Mouse (Mus musculus) ES-Bruce4 (cell line): ENCODE measurements around the gene Pgls. TPM values are rescaled to one million over a fixed set of nuclear protein-coding genes. Genes with fewer than 3 reads are reported as not detected.
A peak's percentile ranks its signal among the peaks of the same experiment; 100 is the strongest.

Source experiments
- H3K27ac ChIP-seq: 2 replicates; pipeline ENCODE4 v1.5.1; 2012; ENCODE audit warnings: low read length, inconsistent platforms; ENCODE audit not compliant: insufficient read depth
- H3K27me3 ChIP-seq: 2 replicates; pipeline ENCODE4 v1.6.1; 2012; ENCODE audit warnings: mild to moderate bottlenecking, low read length, inconsistent platforms; ENCODE audit not compliant: control insufficient read depth, poor library complexity, insufficient read depth, severe bottlenecking
- H3K36me3 ChIP-seq: 2 replicates; pipeline ENCODE4 v1.6.1; 2012; ENCODE audit warnings: inconsistent platforms, mild to moderate bottlenecking, low read length, moderate library complexity; ENCODE audit not compliant: control insufficient read depth, poor library complexity, insufficient read depth, severe bottlenecking
- H3K4me1 ChIP-seq: one replicate; pipeline ENCODE4 v1.8.1; 2011; ENCODE audit warnings: low read length; ENCODE audit not compliant: control insufficient read depth, insufficient read depth
- H3K4me3 ChIP-seq: 2 replicates; pipeline ENCODE4 v1.5.1; 2011; ENCODE audit warnings: low read depth, mild to moderate bottlenecking, low read length
- H3K9ac ChIP-seq: 2 replicates; pipeline ENCODE4 v1.6.1; 2012; ENCODE audit warnings: low read depth, mild to moderate bottlenecking, inconsistent platforms; ENCODE audit not compliant: poor library complexity, severe bottlenecking
- H3K9me3 ChIP-seq: replicated peaks from 2 replicates; pipeline ENCODE4 v1.6.1; 2012; ENCODE audit warnings: mild to moderate bottlenecking, low read length, inconsistent platforms; ENCODE audit not compliant: control insufficient read depth, poor library complexity, insufficient read depth, severe bottlenecking
- CTCF ChIP-seq: IDR thresholded peaks from one replicate; pipeline ENCODE4 v1.8.1; 2011; ENCODE audit warnings: low read depth, low read length
- EP300 ChIP-seq: IDR thresholded peaks from 2 replicates; pipeline ENCODE4 v1.6.1; 2011; ENCODE audit warnings: low read depth, low read length; ENCODE audit not compliant: insufficient read depth
- POLR2A ChIP-seq: IDR thresholded peaks from one replicate; pipeline ENCODE4 v1.8.1; 2011; ENCODE audit warnings: low read length; ENCODE audit not compliant: insufficient read depth
- polyA plus RNA-seq: library from polyadenylated mRNA; stranded (reverse); fragments of >200 nt; gene quantifications from 2 replicates; pipeline ENCODE4 v1.2.4, GENCODE M21; 2011; ENCODE audit warnings: low read depth; ENCODE audit not compliant: missing spikeins, insufficient read depth, insufficient read length

Gene Pgls
- polyA plus RNA-seq, 1 experiment: 57.2 TPM

- no peak overlapping the region for H3K9ac ChIP-seq
- no peak for TF ChIP-seq CTCF
- TF ChIP-seq POLR2A: no peak
- no peak for TF ChIP-seq EP300
- no peaks in the 10 kb centered on the region for H3K27me3 ChIP-seq
- H3K36me3 ChIP-seq: no peaks in the 10 kb centered on the region
- H3K4me3 ChIP-seq: no peak overlapping the region
- H3K27ac ChIP-seq: no peak overlapping the region
- no peaks in the 10 kb centered on the region for H3K9me3 ChIP-seq
- H3K4me1 ChIP-seq: no peaks in the 10 kb centered on the region
These were observed 6.9 kb downstream of the Pgls start for GRCm38 (mm10) chr8:71598841-71599240.

- Histone ChIP-seq H3K27me3 (no peaks in the 10 kb centered on the region), H3K36me3 (no peaks in the 10 kb centered on the region), H3K9ac (peak overlapping the region; percentile 55), H3K9me3 (no peaks in the 10 kb centered on the region), H3K27ac (no peak overlapping the region), H3K4me3 (peak overlapping the region; percentile 58), H3K4me1 (peaks cover 5% of the 10 kb centered on the region)
- TF ChIP-seq EP300 (no peak), POLR2A (no peak), CTCF (no peak)
These were observed 10.1 kb downstream of the Pgls start for GRCm38 (mm10) chr8:71601939-71602665.

GRCm38 (mm10) chr8:71602666-71603334, 10.8 kb downstream of the Pgls start:
- Histone ChIP-seq H3K36me3 (no peaks in the 10 kb centered on the region), H3K9me3 (no peaks in the 10 kb centered on the region), H3K4me1 (peaks cover 5% of the 10 kb centered on the region), H3K9ac (peak overlapping the region; percentile 55), H3K27ac (peak overlapping the region; percentile 2; the same call in 1 of the 2 replicates), H3K4me3 (peak overlapping the region; percentile 58), H3K27me3 (no peaks in the 10 kb centered on the region)
- peak; percentile 32 for TF ChIP-seq POLR2A
- no peak for TF ChIP-seq EP300
- no peak for TF ChIP-seq CTCF

- H3K4me3 ChIP-seq: 0 out of 2 replicates have a peak overlapping the region, but pooled peaks have one; percentile 2
- no peak overlapping the region for H3K9ac ChIP-seq
- H3K9me3 ChIP-seq: no peaks in the 10 kb centered on the region
- no peaks in the 10 kb centered on the region for H3K36me3 ChIP-seq
- 0 out of 2 replicates have a peak overlapping the region, but pooled peaks have one; percentile 2 for H3K27ac ChIP-seq
- peaks cover 5% of the 10 kb centered on the region for H3K4me1 ChIP-seq
- H3K27me3 ChIP-seq: no peaks in the 10 kb centered on the region
- TF ChIP-seq POLR2A (no peak), EP300 (no peak), CTCF (no peak)
These were observed 12.0 kb downstream of the Pgls start for GRCm38 (mm10) chr8:71604021-71604420.

GRCm38 (mm10) chr8:71610822-71611651, 19.1 kb downstream of the Pgls start, which contains the start of gene Colgalt1:
TSS of gene Colgalt1 (plus strand) at chr8:71610998.
- Histone ChIP-seq H3K4me3 (peak within 1 kb of the TSS; percentile 90), H3K27ac (peak within 1 kb of the TSS; percentile 36; the same call in 1 of the 2 replicates), H3K4me1 (no peaks in the 10 kb centered on the region), H3K9ac (peak within 1 kb of the TSS; percentile 90), H3K36me3 (peaks cover 10% of the 10 kb centered on the region), H3K27me3 (no peaks in the 10 kb centered on the region), H3K9me3 (no peaks in the 10 kb centered on the region)
- TF ChIP-seq EP300 (no peak), POLR2A (no peak), CTCF (no peak)
